Mouse (Mus musculus) forebrain, embryonic 13.5 days (tissue): ENCODE measurements at regions not wholly inside any gene's neighbourhood (a gene's known extent, or its start where the extent isn't known, plus 50 kb on each side); places are given as distances from the start of the nearest gene placed in this dataset.

Source experiments
- ATAC-seq: fragments of 200-750 bp; cut with Nextera tagmentation; 2 replicates; pipeline ENCODE4 v1.8.0; 2017
- H3K27ac ChIP-seq: fragments of 300-500 bp; sonication (generic); 2 replicates; pipeline ENCODE4 v1.5.1; 2015; ENCODE audit warnings: inconsistent platforms, mild to moderate bottlenecking, moderate library complexity
- H3K27me3 ChIP-seq: fragments of 300-500 bp; sonication (generic); 2 replicates; pipeline ENCODE4 v1.6.1; 2015; ENCODE audit warnings: mild to moderate bottlenecking, inconsistent platforms
- H3K36me3 ChIP-seq: fragments of 300-500 bp; sonication (generic); 2 replicates; pipeline ENCODE4 v1.6.1; 2015; ENCODE audit warnings: mild to moderate bottlenecking, inconsistent platforms; ENCODE audit not compliant: poor library complexity, severe bottlenecking
- H3K4me1 ChIP-seq: fragments of 300-500 bp; sonication (generic); 2 replicates; pipeline ENCODE4 v1.6.1; 2015; ENCODE audit warnings: inconsistent platforms
- H3K4me2 ChIP-seq: fragments of 300-500 bp; sonication (generic); 2 replicates; pipeline ENCODE4 v1.6.1; 2015; ENCODE audit warnings: inconsistent platforms, mild to moderate bottlenecking, moderate library complexity
- H3K4me3 ChIP-seq: fragments of 300-500 bp; sonication (generic); 2 replicates; pipeline ENCODE4 v1.5.1; 2015; ENCODE audit warnings: mild to moderate bottlenecking, inconsistent platforms
- H3K9ac ChIP-seq: fragments of 300-500 bp; sonication (generic); 2 replicates; pipeline ENCODE4 v1.6.1; 2015; ENCODE audit warnings: mild to moderate bottlenecking, inconsistent platforms
- H3K9me3 ChIP-seq: fragments of 300-500 bp; sonication (generic); replicated peaks from 2 replicates; pipeline ENCODE4 v1.6.1; 2016; ENCODE audit warnings: inconsistent platforms
- WGBS: fragments of 180-500 bp; shearing (Covaris S2); methylation state at CpG from one replicate; pipeline ENCODE4 v1.1.7; 2015; 5-methylcytosine and 5-hydroxymethylcytosine counted together

DNA sequence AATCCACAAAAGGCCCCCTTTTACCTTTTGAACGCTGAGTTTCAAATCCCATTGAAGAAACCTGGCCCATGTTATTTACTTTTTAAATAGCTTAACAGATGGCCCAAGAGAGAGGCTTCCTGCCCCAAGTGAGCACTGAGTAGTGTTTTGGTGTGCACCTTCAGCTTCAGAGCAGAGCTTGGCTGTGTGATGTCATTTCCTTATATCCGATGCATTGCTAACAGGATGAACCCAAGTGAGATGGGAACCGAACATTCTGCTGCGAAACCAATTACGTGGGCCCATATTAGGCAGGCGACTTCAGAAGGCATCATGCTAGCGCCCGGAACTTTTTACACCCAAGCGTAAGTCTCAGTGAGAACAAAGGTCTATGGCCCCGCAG lies 373.2 kb downstream of the Cog6 start:
- Histone ChIP-seq H3K4me2 (no peak overlapping the region), H3K27me3 (no peaks in the 10 kb centered on the region), H3K36me3 (no peaks in the 10 kb centered on the region), H3K4me3 (no peak overlapping the region), H3K4me1 (peaks cover 24% of the 10 kb centered on the region), H3K27ac (peak overlapping the region; percentile 65), H3K9ac (no peak overlapping the region), H3K9me3 (no peaks in the 10 kb centered on the region)
- 74% methylated on average over 10 of the region's 10 CpGs for WGBS
- no peak for ATAC-seq

DNA sequence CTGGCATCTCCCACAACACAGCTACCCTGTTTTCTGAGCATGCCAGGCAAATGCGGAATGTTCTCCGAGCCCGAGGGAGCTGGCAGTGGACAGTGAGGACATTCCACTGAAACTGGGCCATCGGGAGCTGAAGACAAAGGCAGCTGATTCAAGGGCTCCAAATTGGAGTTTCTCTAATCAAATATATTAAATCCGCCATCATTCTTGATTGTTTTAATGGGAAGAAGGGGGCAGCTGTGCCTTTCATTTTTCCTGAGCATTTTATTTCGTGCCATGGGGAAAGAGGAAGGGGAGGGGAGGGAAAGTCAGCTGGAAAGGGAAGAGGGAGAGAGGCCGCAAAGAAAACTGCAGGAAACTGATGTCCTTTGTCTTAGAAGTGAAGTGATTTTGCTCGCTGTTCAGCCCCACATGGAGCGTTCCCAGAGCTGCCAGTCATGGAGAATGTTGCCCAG lies 373.9 kb downstream of the Cog6 start:
- WGBS: 48% methylated on average over 9 of the region's 9 CpGs
- Histone ChIP-seq H3K9ac (no peak overlapping the region; the same call in 1 of the 2 replicates), H3K27me3 (no peaks in the 10 kb centered on the region), H3K9me3 (no peaks in the 10 kb centered on the region), H3K36me3 (no peaks in the 10 kb centered on the region), H3K4me3 (no peak overlapping the region), H3K27ac (peak overlapping the region; percentile 65), H3K4me2 (no peak overlapping the region), H3K4me1 (peaks cover 24% of the 10 kb centered on the region)
- peak; percentile 65 for ATAC-seq

DNA sequence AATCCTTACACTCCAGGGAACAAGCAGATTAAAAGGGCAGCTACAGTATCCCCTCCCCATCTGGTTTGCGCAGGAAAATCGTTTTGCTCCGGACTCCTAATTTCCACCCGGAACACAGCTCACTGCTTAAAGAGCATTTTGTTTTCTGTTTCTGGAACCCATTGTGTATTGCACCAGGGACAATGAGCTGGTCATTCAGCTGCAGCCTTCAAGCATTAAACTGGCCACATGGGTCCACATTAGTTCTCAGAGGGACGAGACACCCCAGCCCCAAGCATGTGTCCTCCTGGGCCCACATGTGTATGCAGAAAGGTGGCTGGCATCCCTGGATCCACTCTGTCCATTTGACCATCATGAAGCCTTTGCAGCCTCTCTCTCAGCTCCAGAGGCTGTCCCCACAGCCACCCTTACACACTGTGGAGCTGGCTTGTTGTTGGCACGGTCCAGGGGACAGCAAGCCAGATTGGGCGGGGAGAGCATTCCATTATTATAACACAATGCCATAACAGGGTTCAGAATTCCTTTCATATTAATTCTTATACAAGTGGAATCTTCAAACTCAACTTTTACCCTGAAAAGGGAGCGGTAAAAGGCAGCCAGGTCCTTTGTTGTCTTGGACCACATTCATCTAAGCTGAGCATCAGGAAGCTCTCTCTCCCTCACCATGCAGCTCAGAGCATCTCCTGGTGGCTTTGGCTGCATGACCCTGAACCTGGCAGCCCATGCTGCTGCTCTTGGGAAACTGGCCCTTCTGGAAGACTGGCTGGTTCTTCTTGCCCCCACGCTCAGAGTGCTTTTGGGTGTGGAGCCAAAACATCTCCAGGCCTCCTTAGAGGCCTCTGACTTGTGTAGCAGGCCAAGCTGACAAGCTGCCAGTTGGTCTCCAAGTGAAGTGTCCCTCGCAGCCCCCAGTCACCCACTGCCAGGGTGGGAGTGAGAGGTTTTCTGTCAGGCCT lies 373.4 kb downstream of the Foxo1 start:
- Histone ChIP-seq H3K27ac (no peak overlapping the region), H3K27me3 (no peaks in the 10 kb centered on the region), H3K4me3 (no peak overlapping the region), H3K4me2 (no peak overlapping the region), H3K9me3 (no peaks in the 10 kb centered on the region), H3K4me1 (peaks cover 24% of the 10 kb centered on the region), H3K9ac (no peak overlapping the region), H3K36me3 (no peaks in the 10 kb centered on the region)
- 75% methylated on average over 10 of the region's 10 CpGs for WGBS
- no peak for ATAC-seq

DNA sequence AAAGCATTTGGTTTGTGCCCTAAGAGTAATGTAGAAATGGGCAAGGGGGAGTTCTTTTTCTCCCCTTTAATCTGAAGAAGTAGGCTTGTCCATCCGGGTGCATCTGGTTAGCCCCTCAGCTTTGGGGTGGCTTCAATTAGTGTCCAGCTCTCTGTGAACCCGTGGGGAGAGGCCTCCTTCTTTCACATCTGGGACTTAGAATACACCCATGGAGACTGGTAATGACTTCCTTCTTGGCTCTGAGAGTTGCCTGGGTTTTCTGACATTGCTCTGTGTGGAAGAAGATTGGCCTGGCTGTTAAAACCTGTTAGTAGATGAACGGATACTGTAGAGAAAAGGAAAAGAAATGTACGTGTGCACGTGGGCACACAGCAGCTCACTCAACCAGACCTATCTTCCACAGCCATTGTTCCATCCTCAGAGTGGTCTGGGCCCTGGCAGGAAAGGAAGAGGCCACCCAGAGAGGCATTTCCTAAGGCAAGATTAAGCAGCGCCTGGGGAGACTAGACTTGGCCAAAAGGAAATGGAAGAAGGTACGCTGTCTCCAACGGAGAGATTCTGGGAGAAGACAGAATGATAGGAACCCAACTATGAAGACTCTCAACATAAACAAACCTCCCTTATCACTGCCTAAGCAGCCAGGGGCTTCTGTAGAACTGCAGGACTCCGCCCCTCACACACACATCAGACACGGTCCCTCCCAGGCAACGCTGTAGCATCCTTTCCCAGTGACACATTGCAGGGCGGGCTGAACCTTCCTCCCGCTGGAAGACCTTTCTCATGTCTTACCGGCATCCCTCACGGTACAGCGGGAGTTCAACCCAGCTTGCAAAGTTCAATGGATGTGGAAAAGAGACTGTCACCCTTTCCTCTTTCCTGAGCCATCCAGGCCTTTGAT lies 372.4 kb downstream of the Foxo1 start:
- H3K27ac ChIP-seq: no peak overlapping the region
- H3K4me3 ChIP-seq: no peak overlapping the region
- ATAC-seq: no peak
- no peaks in the 10 kb centered on the region for H3K27me3 ChIP-seq
- WGBS: 71% methylated on average over 16 of the region's 16 CpGs
- H3K9ac ChIP-seq: no peak overlapping the region
- H3K36me3 ChIP-seq: no peaks in the 10 kb centered on the region
- H3K4me1 ChIP-seq: peaks cover 24% of the 10 kb centered on the region
- no peak overlapping the region for H3K4me2 ChIP-seq
- no peaks in the 10 kb centered on the region for H3K9me3 ChIP-seq

DNA sequence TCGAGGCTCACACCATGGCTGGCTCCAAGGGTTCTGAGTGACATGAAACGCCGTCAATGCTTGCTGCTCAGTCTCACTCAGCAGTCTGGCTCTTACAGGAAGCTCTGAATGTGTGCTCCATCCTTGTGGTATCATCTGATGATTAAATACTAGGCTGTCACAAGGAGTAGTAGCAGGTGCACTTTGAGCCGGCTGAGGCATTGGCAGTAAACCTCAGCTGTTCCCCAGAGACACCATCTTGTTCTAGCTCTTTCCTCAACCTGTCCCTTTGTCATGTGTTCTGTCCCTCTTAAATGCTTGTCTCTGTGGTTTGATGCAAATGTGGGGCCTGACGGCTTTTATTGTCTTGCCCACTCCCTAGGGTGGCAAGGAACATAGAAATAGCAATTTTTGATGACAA lies 370.7 kb downstream of the Foxo1 start:
- WGBS: 83% methylated on average over 5 of the region's 5 CpGs

DNA sequence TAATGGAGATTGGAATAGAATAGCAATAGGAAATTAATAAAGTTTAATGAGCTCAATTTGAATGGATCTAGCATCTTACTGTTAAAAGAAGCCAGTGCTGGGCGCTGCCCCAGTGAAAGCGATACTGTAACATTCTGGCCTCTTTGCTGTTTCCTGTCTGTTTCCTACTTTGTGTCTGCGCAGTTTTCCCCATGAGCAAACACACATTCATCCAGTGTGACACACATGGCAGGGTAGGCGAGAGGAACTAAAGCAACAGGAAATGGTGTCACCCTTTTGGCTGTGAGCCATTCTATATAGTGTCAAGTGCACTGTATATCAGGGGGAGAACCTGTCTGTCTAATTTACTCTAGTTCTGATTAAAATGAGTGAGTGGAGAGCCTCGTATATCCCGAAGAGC lies 366.2 kb downstream of the Foxo1 start:
- H3K4me1 ChIP-seq: peaks cover 11% of the 10 kb centered on the region; the same call in 1 of the 2 replicates
- no peak overlapping the region for H3K9ac ChIP-seq
- H3K4me2 ChIP-seq: no peak overlapping the region
- 0 out of 2 replicates have a peak, but pooled peaks cover 7% of the 10 kb centered on the region for H3K27me3 ChIP-seq
- H3K9me3 ChIP-seq: no peaks in the 10 kb centered on the region
- WGBS: 46% methylated on average over 6 of the region's 6 CpGs
- peak; percentile 45 for ATAC-seq
- H3K4me3 ChIP-seq: no peak overlapping the region
- H3K36me3 ChIP-seq: no peaks in the 10 kb centered on the region
- H3K27ac ChIP-seq: no peak overlapping the region

More for the DNA sequence above, 370.7 kb downstream of the Foxo1 start:
- ATAC-seq: no peak
- no peak overlapping the region for H3K27ac ChIP-seq
- H3K36me3 ChIP-seq: no peaks in the 10 kb centered on the region
- no peak overlapping the region for H3K4me3 ChIP-seq
- H3K9ac ChIP-seq: no peak overlapping the region
- peaks cover 16% of the 10 kb centered on the region for H3K4me1 ChIP-seq
- H3K9me3 ChIP-seq: no peaks in the 10 kb centered on the region
- no peak overlapping the region for H3K4me2 ChIP-seq
- no peaks in the 10 kb centered on the region for H3K27me3 ChIP-seq

DNA sequence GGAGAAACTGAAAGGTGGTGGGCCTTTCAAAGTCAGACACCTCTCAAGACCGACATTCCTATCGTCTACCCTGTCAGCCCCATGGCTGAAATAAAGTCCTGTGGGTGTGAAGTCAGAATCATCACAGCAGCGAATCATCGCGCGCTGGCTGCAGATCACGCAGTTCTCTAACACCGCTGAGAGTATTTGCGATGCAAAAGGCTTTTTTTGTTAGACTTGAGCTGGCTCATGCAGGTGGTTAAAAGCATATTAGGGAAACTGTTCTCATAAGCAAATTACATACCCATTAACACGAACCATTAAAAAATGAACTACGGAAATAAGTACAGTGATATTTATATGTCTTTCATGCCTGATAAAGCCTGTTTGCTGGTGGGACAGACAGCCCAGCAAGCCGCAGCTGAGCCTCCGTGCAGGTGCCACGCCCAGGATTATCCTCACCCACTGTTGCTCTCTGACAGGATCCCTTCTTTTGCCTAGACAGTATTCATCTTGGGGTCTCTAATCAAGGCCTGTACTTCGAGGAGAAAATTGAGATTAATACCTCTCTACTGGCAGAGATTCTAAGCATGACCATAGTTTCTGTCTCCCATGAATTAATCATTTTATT lies 365.5 kb downstream of the Foxo1 start:
- Histone ChIP-seq H3K4me3 (no peak overlapping the region), H3K27ac (no peak overlapping the region), H3K36me3 (no peaks in the 10 kb centered on the region), H3K4me1 (peaks cover 11% of the 10 kb centered on the region; the same call in 1 of the 2 replicates), H3K27me3 (0 out of 2 replicates have a peak, but pooled peaks cover 7% of the 10 kb centered on the region), H3K9me3 (no peaks in the 10 kb centered on the region), H3K4me2 (no peak overlapping the region), H3K9ac (no peak overlapping the region)
- ATAC-seq: no peak
- 74% methylated on average over 15 of the region's 15 CpGs for whole genome bisulfite sequencing

DNA sequence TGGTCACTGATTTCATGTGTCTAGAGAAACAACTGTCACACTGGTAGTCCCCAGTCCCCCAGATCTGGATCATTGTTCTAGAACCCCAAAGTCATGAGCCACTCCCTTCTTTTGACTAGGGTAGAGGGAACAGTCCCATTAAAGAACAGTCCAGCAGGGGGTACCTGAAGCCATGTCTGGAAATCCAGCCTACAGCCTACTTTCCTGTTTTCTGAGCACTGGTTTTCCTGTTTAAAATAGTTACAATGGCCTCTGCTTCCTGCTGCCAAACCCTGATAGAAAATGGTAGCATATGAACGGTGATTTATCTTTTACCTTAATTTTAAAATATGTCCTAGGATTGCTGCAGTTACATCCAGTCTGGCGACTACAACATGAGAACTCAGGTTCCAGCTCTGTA lies 364.5 kb downstream of the Foxo1 start:
- H3K9me3 ChIP-seq: no peaks in the 10 kb centered on the region
- ATAC-seq: no peak
- no peaks in the 10 kb centered on the region for H3K36me3 ChIP-seq
- no peak overlapping the region for H3K4me2 ChIP-seq
- 0 out of 2 replicates have a peak, but pooled peaks cover 7% of the 10 kb centered on the region for H3K27me3 ChIP-seq
- peaks cover 11% of the 10 kb centered on the region; the same call in 1 of the 2 replicates for H3K4me1 ChIP-seq
- no peak overlapping the region for H3K4me3 ChIP-seq
- no peak overlapping the region for H3K9ac ChIP-seq
- no peak overlapping the region for H3K27ac ChIP-seq
- 88% methylated on average over 2 of the region's 2 CpGs for WGBS

DNA sequence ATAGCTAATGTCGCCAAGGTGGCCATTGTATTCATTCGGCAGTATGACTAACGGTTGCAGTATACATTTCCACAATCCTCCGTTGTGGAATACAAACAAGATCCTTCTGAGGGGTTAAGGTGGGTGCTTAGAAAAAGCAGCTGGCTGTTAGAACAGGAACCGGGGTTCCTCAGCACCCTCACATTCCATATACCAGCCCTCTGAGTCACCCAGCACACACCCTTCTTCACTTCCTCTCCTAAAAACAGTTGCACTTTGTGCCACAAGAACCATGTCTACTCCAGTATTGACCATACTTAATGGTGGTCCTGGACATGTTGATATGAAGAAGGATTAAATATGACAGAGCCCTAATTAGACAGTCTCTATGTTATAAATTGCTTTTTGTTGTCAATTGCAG lies 362.1 kb downstream of the Foxo1 start:
- Histone ChIP-seq H3K4me3 (no peak overlapping the region), H3K9me3 (no peaks in the 10 kb centered on the region), H3K27ac (no peak overlapping the region), H3K36me3 (no peaks in the 10 kb centered on the region), H3K4me1 (peaks cover 14% of the 10 kb centered on the region; the same call in 1 of the 2 replicates), H3K4me2 (no peak overlapping the region), H3K27me3 (0 out of 2 replicates have a peak, but pooled peaks cover 7% of the 10 kb centered on the region), H3K9ac (no peak overlapping the region)
- WGBS: 80% methylated on average over 5 of the region's 5 CpGs
- ATAC-seq: no peak

DNA sequence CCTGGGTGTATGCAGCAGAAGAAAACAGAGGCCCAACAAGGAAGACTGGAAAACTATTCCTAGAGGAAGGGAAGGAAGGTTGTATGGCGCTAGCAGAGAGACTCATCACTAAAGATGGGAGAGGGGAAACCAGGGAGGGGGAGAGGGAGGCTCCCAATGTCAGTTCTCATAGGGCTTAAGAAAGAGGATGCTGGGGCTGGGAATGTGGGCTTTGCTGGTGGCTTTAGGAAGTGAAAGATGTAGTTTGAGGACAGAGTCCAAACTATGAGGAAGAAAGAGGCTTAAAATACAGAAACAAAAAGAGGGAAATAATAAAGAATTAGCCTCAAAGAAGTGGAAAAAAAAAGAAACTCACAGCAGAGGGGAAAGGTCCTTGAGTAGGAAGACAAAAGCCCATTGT lies 357.0 kb downstream of the Foxo1 start:
- ATAC-seq: no peak
- Histone ChIP-seq H3K9me3 (no peaks in the 10 kb centered on the region), H3K27ac (no peak overlapping the region), H3K4me1 (0 out of 2 replicates have a peak, but pooled peaks cover 3% of the 10 kb centered on the region), H3K4me3 (no peak overlapping the region), H3K4me2 (no peak overlapping the region), H3K9ac (no peak overlapping the region), H3K36me3 (no peaks in the 10 kb centered on the region), H3K27me3 (no peaks in the 10 kb centered on the region)
- WGBS: 68% methylated on average over 1 of the region's 1 CpGs

DNA sequence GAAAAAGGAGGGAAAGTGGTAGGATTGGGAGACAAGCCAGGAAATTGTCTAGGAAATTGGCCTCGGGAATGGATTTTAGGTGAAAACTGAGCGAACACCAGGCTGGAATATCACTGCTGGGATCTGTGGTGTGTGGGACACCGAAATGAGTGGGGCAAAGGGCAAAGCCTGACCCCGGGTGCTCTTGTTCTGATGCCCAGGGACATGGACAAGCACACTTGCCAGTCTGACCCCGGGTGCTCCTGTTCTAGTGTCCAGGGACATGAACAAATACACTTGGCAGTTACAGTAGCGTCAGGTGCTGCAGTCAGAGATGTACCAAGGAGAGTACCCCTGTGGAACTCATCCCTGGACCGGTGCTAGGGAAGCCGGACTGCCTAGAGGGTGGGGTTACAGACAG lies 354.4 kb downstream of the Foxo1 start:
- Histone ChIP-seq H3K36me3 (no peaks in the 10 kb centered on the region), H3K4me3 (no peak overlapping the region), H3K27ac (no peak overlapping the region), H3K27me3 (no peaks in the 10 kb centered on the region), H3K9me3 (no peaks in the 10 kb centered on the region), H3K9ac (no peak overlapping the region), H3K4me2 (no peak overlapping the region), H3K4me1 (0 out of 2 replicates have a peak, but pooled peaks cover 3% of the 10 kb centered on the region)
- 92% methylated on average over 8 of the region's 8 CpGs for WGBS
- ATAC-seq: no peak
